21 mouse cellular contexts compared by ENCODE assay signal in genomic region chr17:33899642-33900041, GRCm38 (mm10). TPM values are rescaled to one million over a fixed set of nuclear protein-coding genes. Genes with fewer than 3 reads are reported as not detected.
DNase-seq lines count a peak whose midpoint lies in the region; ATAC-seq and TF ChIP-seq lines count a peak whose summit lies in the region.
"Had no signal": no experiment of that assay in that cellular context is flagged by ENCODE, and none has a peak within 500 bp of the region (broad histone marks: within the 10 kb centered on the region; RNA-seq: fewer than 3 reads in every experiment).

No protein-coding gene starts in this region.

- peak overlapping the region; percentile 82 for H3K27ac ChIP-seq in liver, embryonic 16.5 days (ENCODE audit: low read length)
- H3K27ac ChIP-seq in hindbrain, embryonic 12.5 days = no peak overlapping the region
- H3K27ac ChIP-seq: embryonic facial prominence, embryonic 10.5 days; heart, embryonic 15.5 days had no signal

- ATAC-seq in erythroblast, adult 5-6 weeks (replicated peaks; ENCODE audit: low FRiP score, poor library complexity, severe bottlenecking) = peak; percentile 91
- ATAC-seq in liver, embryonic 16.5 days (ENCODE audit: low read depth) = peak; percentile 81
- ATAC-seq in hindbrain, embryonic 12.5 days (ENCODE audit: low FRiP score) = no peak
- ATAC-seq: forebrain, postnatal 0 days; hindbrain, embryonic 16.5 days; midbrain, embryonic 16.5 days had no signal

- peak overlapping the region; percentile 13; the same call in 1 of the 2 replicates for H3K9ac ChIP-seq in liver, embryonic 16.5 days (ENCODE audit: low read depth, low read length)
- no peak overlapping the region for H3K9ac ChIP-seq in hindbrain, embryonic 12.5 days
- H3K9ac ChIP-seq: forebrain, postnatal 0 days had no signal

- H3K4me1 ChIP-seq in E14TG2a.4 (replicated peaks; ENCODE audit: low read depth, low read length) = peaks cover 91% of the 10 kb centered on the region
- peaks cover 50% of the 10 kb centered on the region for H3K4me1 ChIP-seq in liver, embryonic 16.5 days (ENCODE audit: control insufficient read depth, low read depth, low read length)
- H3K4me1 ChIP-seq in hindbrain, embryonic 12.5 days = no peaks in the 10 kb centered on the region

- peaks cover 5% of the 10 kb centered on the region; the same call in 1 of the 2 replicates for H3K36me3 ChIP-seq in E14TG2a.4 (ENCODE audit: insufficient read depth, low read length)
- no peaks in the 10 kb centered on the region for H3K36me3 ChIP-seq in liver, embryonic 16.5 days (ENCODE audit: control insufficient read depth, insufficient read depth)
- no peaks in the 10 kb centered on the region for H3K36me3 ChIP-seq in hindbrain, embryonic 12.5 days
- H3K36me3 ChIP-seq: embryonic facial prominence, embryonic 10.5 days; heart, embryonic 15.5 days had no signal

- no peaks in the 10 kb centered on the region for H3K9me3 ChIP-seq in E14TG2a.4 (ENCODE audit: low read length)
- H3K9me3 ChIP-seq in liver, embryonic 16.5 days (replicated peaks; ENCODE audit: control insufficient read depth, low read length) = no peaks in the 10 kb centered on the region
- H3K9me3 ChIP-seq in hindbrain, embryonic 12.5 days (replicated peaks) = no peaks in the 10 kb centered on the region
- H3K9me3 ChIP-seq: embryonic facial prominence, embryonic 10.5 days; heart, embryonic 15.5 days had no signal

- peak overlapping the region; percentile 30 for H3K4me3 ChIP-seq in E14TG2a.4 (replicated peaks; ENCODE audit: low read length)
- H3K4me3 ChIP-seq in liver, embryonic 16.5 days (ENCODE audit: low read depth, low read length) = no peak overlapping the region
- H3K4me3 ChIP-seq in hindbrain, embryonic 12.5 days = no peak overlapping the region
- H3K4me3 ChIP-seq: embryonic facial prominence, embryonic 10.5 days; heart, embryonic 15.5 days had no signal

- H3K27me3 ChIP-seq in E14TG2a.4 (ENCODE audit: insufficient read depth, low read length) = no peaks in the 10 kb centered on the region
- no peaks in the 10 kb centered on the region for H3K27me3 ChIP-seq in liver, embryonic 16.5 days (ENCODE audit: control insufficient read depth, insufficient read depth, low read depth, low read length)
- no peaks in the 10 kb centered on the region for H3K27me3 ChIP-seq in hindbrain, embryonic 12.5 days
- H3K27me3 ChIP-seq: heart, embryonic 15.5 days had no signal

- no peak for TF ChIP-seq CTCF in E14TG2a.4 (conservative IDR thresholded peaks at IDR 0.05; ENCODE audit: low read length)

- no peak overlapping the region for H3K4me2 ChIP-seq in liver, embryonic 16.5 days (ENCODE audit: low read depth, low read length)
- no peak overlapping the region for H3K4me2 ChIP-seq in hindbrain, embryonic 12.5 days (replicated peaks)
- H3K4me2 ChIP-seq: heart, embryonic 15.5 days had no signal

- WGBS in liver, embryonic 16.5 days (ENCODE audit: insufficient replicate concordance) = 14% methylated on average over 4 of the region's 4 CpGs
- 76% methylated on average over 4 of the region's 4 CpGs for whole genome bisulfite sequencing in hindbrain, embryonic 12.5 days

- DNase-seq in ES-CJ7 (ENCODE audit: low read depth, low spot score) = peak; percentile 61
- no peak for DNase-seq in kidney, postnatal 4 days
- no peak for DNase-seq in frontal cortex, postnatal 14 days (ENCODE audit: low spot score in 2 of 2)
- DNase-seq: adrenal gland, adult 8-10 months; forebrain, postnatal 0 days; kidney, adult 2 months; layer of hippocampus, postnatal 36 days; left cerebral cortex, postnatal 4 days; lung, adult 2 months; right cerebral cortex, postnatal 14 days; thymus, adult 18-20 months had no signal

RNA-seq across cellular contexts. Expression of gene Platr17, which starts 5.3 kb away (rescaled TPM):
- not detected in 2 replicates for total RNA-seq in erythroblast, adult 5-6 weeks (2015; ENCODE audit: low replicate concordance)
- 9.7 TPM in 1 of 2 replicates, not detected in the other for total RNA-seq in erythroblast, adult 5-6 weeks (2017; ENCODE audit: low replicate concordance)
- polyA plus RNA-seq in liver, embryonic 16.5 days (2015; fragmentation: Nextera tagmentation; extraction: Ambion mirVana) = 0.21 and 0.54 TPM in 2 replicates
- 0.30 TPM in 1 of 2 replicates, not detected in the other for polyA plus RNA-seq in hindbrain, embryonic 12.5 days (2016; fragmentation: Nextera tagmentation; extraction: Ambion mirVana)
- total RNA-seq: adrenal gland, adult 8-10 months; forebrain, postnatal 0 days; gastrocnemius, postnatal 4 days; layer of hippocampus, postnatal 36 days; left cerebral cortex, postnatal 4 days had no signal
- polyA plus RNA-seq: heart, embryonic 15.5 days; kidney, adult 2 months; neural tube, embryonic 11.5 days had no signal

RNA-seq across cellular contexts. Expression of gene Kifc1, which starts 9.2 kb away (rescaled TPM):
- 5.0 and 17.6 TPM in 2 replicates for total RNA-seq in erythroblast, adult 5-6 weeks (2015; ENCODE audit: low replicate concordance)
- total RNA-seq in erythroblast, adult 5-6 weeks (2017; ENCODE audit: low replicate concordance) = 47.5 and 80.7 TPM in 2 replicates
- polyA plus RNA-seq in liver, embryonic 16.5 days (2015; fragmentation: Nextera tagmentation; extraction: Ambion mirVana) = 5.8 and 6.1 TPM in 2 replicates
- 3.2 and 4.1 TPM in 2 replicates for polyA plus RNA-seq in hindbrain, embryonic 12.5 days (2016; fragmentation: Nextera tagmentation; extraction: Ambion mirVana)

RNA-seq across cellular contexts. Expression of gene Daxx, which starts 9.6 kb away (rescaled TPM):
- total RNA-seq in erythroblast, adult 5-6 weeks (2015; ENCODE audit: low replicate concordance) = 12.1 and 14.2 TPM in 2 replicates
- 20.4 and 21.7 TPM in 2 replicates for total RNA-seq in erythroblast, adult 5-6 weeks (2017; ENCODE audit: low replicate concordance)
- polyA plus RNA-seq in liver, embryonic 16.5 days (2015; fragmentation: Nextera tagmentation; extraction: Ambion mirVana) = 18.6 and 19.6 TPM in 2 replicates
- 55.5 and 61.2 TPM in 2 replicates for polyA plus RNA-seq in hindbrain, embryonic 12.5 days (2016; fragmentation: Nextera tagmentation; extraction: Ambion mirVana)

RNA-seq across cellular contexts. Expression of gene Tapbp, which starts 16.1 kb away (rescaled TPM):
- 30.7 and 30.9 TPM in 2 replicates for total RNA-seq in erythroblast, adult 5-6 weeks (2015; ENCODE audit: low replicate concordance)
- 34.3 and 39.6 TPM in 2 replicates for total RNA-seq in erythroblast, adult 5-6 weeks (2017; ENCODE audit: low replicate concordance)
- 31.0 and 34.6 TPM in 2 replicates for polyA plus RNA-seq in liver, embryonic 16.5 days (2015; fragmentation: Nextera tagmentation; extraction: Ambion mirVana)
- polyA plus RNA-seq in hindbrain, embryonic 12.5 days (2016; fragmentation: Nextera tagmentation; extraction: Ambion mirVana) = 23.9 and 27.6 TPM in 2 replicates

RNA-seq across cellular contexts. Expression of gene Zbtb22, which starts 16.1 kb away (rescaled TPM):
- 4.0 and 7.9 TPM in 2 replicates for total RNA-seq in erythroblast, adult 5-6 weeks (2015; ENCODE audit: low replicate concordance)
- total RNA-seq in erythroblast, adult 5-6 weeks (2017; ENCODE audit: low replicate concordance) = 8.8 and 10.3 TPM in 2 replicates
- 7.8 and 9.1 TPM in 2 replicates for polyA plus RNA-seq in liver, embryonic 16.5 days (2015; fragmentation: Nextera tagmentation; extraction: Ambion mirVana)
- polyA plus RNA-seq in hindbrain, embryonic 12.5 days (2016; fragmentation: Nextera tagmentation; extraction: Ambion mirVana) = 21.7 and 25.5 TPM in 2 replicates
